Mouse (Mus musculus): ENCODE results near the gene Vamp2. TPM values are rescaled to one million over a fixed set of nuclear protein-coding genes. Genes with fewer than 3 reads are reported as not detected.

Vamp2 gene
- polyA plus RNA-seq, 1 experiment from 2014 or later: 43.0 TPM

GRCm38 (mm10) chr11:69089616-69090290, 1.5 kb downstream of the Vamp2 start:
- no peaks in the 10 kb centered on the region for H3K27me3 ChIP-seq (ENCODE audit: control insufficient read depth, insufficient read depth, low read length)
- H3K9ac ChIP-seq (ENCODE audit: low read length): peak overlapping the region; percentile 100
- H3K4me1 ChIP-seq (replicated peaks; ENCODE audit: control insufficient read depth, insufficient read depth): peaks cover 7% of the 10 kb centered on the region; the same call in 1 of the 2 replicates
- peak overlapping the region; percentile 78 for H3K4me2 ChIP-seq (replicated peaks; ENCODE audit: low read depth)
- no peak for ATAC-seq (ENCODE audit: low FRiP score, low TSS enrichment)
- H3K4me3 ChIP-seq (ENCODE audit: low read depth, low read length): peak overlapping the region; percentile 98
- no peak for DNase-seq (ENCODE audit: low spot score)
- H3K27ac ChIP-seq (replicated peaks): peak overlapping the region; percentile 97
- 75% methylated on average over 12 of the region's 12 CpGs for whole genome bisulfite sequencing
- H3K9me3 ChIP-seq (ENCODE audit: control insufficient read depth, low read length): no peaks in the 10 kb centered on the region
- H3K36me3 ChIP-seq (ENCODE audit: control insufficient read depth, insufficient read depth, low read length): peaks cover 7% of the 10 kb centered on the region; the same call in 1 of the 2 replicates
- TF ChIP-seq CTCF (IDR thresholded peaks at IDR 0.05; ENCODE audit: low read depth) (0 out of 2 replicates have a peak, but pooled peaks have one; percentile 1), EP300 (optimal IDR thresholded peaks at IDR 0.05) (no peak)

- no peak for ATAC-seq (ENCODE audit: low FRiP score, low TSS enrichment)
- Histone ChIP-seq H3K9me3 (ENCODE audit: control insufficient read depth, low read length) (no peaks in the 10 kb centered on the region), H3K36me3 (ENCODE audit: control insufficient read depth, insufficient read depth, low read length) (peaks cover 7% of the 10 kb centered on the region; the same call in 1 of the 2 replicates), H3K4me1 (replicated peaks; ENCODE audit: control insufficient read depth, insufficient read depth) (peaks cover 7% of the 10 kb centered on the region; the same call in 1 of the 2 replicates), H3K27me3 (ENCODE audit: control insufficient read depth, insufficient read depth, low read length) (no peaks in the 10 kb centered on the region), H3K4me2 (replicated peaks; ENCODE audit: low read depth) (peak overlapping the region; percentile 14; the same call in 1 of the 2 replicates), H3K9ac (ENCODE audit: low read length) (no peak overlapping the region), H3K4me3 (ENCODE audit: low read depth, low read length) (no peak overlapping the region), H3K27ac (replicated peaks) (no peak overlapping the region)
- TF ChIP-seq CTCF (IDR thresholded peaks at IDR 0.05; ENCODE audit: low read depth) (no peak), EP300 (optimal IDR thresholded peaks at IDR 0.05) (no peak)
- WGBS: 47% methylated on average over 6 of the region's 6 CpGs
- no peak for DNase-seq (ENCODE audit: low spot score)
These were observed 2.1 kb downstream of the Vamp2 start for GRCm38 (mm10) chr11:69090367-69090766.

GRCm38 (mm10) chr11:69091566-69092385, 3.5 kb downstream of the Vamp2 start:
- DNase-seq (ENCODE audit: low spot score): no peak
- Histone ChIP-seq H3K36me3 (ENCODE audit: control insufficient read depth, insufficient read depth, low read length) (peaks cover 7% of the 10 kb centered on the region; the same call in 1 of the 2 replicates), H3K4me3 (ENCODE audit: low read depth, low read length) (no peak overlapping the region), H3K27me3 (ENCODE audit: control insufficient read depth, insufficient read depth, low read length) (no peaks in the 10 kb centered on the region), H3K9ac (ENCODE audit: low read length) (no peak overlapping the region), H3K4me1 (replicated peaks; ENCODE audit: control insufficient read depth, insufficient read depth) (peaks cover 7% of the 10 kb centered on the region; the same call in 1 of the 2 replicates), H3K27ac (replicated peaks) (0 out of 2 replicates have a peak overlapping the region, but pooled peaks have one; percentile 18), H3K4me2 (replicated peaks; ENCODE audit: low read depth) (no peak overlapping the region), H3K9me3 (ENCODE audit: control insufficient read depth, low read length) (no peaks in the 10 kb centered on the region)
- WGBS: 59% methylated on average over 7 of the region's 7 CpGs
- ATAC-seq (ENCODE audit: low FRiP score, low TSS enrichment): no peak
- TF ChIP-seq CTCF (IDR thresholded peaks at IDR 0.05; ENCODE audit: low read depth) (no peak), EP300 (optimal IDR thresholded peaks at IDR 0.05) (no peak)

- Histone ChIP-seq H3K4me2 (replicated peaks; ENCODE audit: low read depth) (no peak overlapping the region), H3K4me1 (replicated peaks; ENCODE audit: control insufficient read depth, insufficient read depth) (peaks cover 7% of the 10 kb centered on the region; the same call in 1 of the 2 replicates), H3K36me3 (ENCODE audit: control insufficient read depth, insufficient read depth, low read length) (peaks cover 7% of the 10 kb centered on the region; the same call in 1 of the 2 replicates), H3K27me3 (ENCODE audit: control insufficient read depth, insufficient read depth, low read length) (no peaks in the 10 kb centered on the region), H3K27ac (replicated peaks) (peak overlapping the region; percentile 25; the same call in 1 of the 2 replicates), H3K4me3 (ENCODE audit: low read depth, low read length) (no peak overlapping the region), H3K9ac (ENCODE audit: low read length) (no peak overlapping the region), H3K9me3 (ENCODE audit: control insufficient read depth, low read length) (no peaks in the 10 kb centered on the region)
- DNase-seq (ENCODE audit: low spot score) (peak; percentile 92), ATAC-seq (ENCODE audit: low FRiP score, low TSS enrichment) (no peak)
- TF ChIP-seq CTCF (IDR thresholded peaks at IDR 0.05; ENCODE audit: low read depth) (peak; percentile 84), EP300 (optimal IDR thresholded peaks at IDR 0.05) (no peak)
- 4% methylated on average over 3 of the region's 3 CpGs for WGBS
These were observed 4.1 kb downstream of the Vamp2 start for GRCm38 (mm10) chr11:69092386-69092751.

GRCm38 (mm10) chr11:69092871-69093270, 4.6 kb downstream of the Vamp2 start:
- H3K9me3 ChIP-seq (ENCODE audit: control insufficient read depth, low read length): no peaks in the 10 kb centered on the region
- peaks cover 9% of the 10 kb centered on the region for H3K4me1 ChIP-seq (replicated peaks; ENCODE audit: control insufficient read depth, insufficient read depth)
- no peak overlapping the region for H3K4me3 ChIP-seq (ENCODE audit: low read depth, low read length)
- peaks cover 7% of the 10 kb centered on the region; the same call in 1 of the 2 replicates for H3K36me3 ChIP-seq (ENCODE audit: control insufficient read depth, insufficient read depth, low read length)
- no peaks in the 10 kb centered on the region for H3K27me3 ChIP-seq (ENCODE audit: control insufficient read depth, insufficient read depth, low read length)
- TF ChIP-seq CTCF (IDR thresholded peaks at IDR 0.05; ENCODE audit: low read depth): peak; percentile 48
- TF ChIP-seq EP300 (optimal IDR thresholded peaks at IDR 0.05): no peak
- H3K4me2 ChIP-seq (replicated peaks; ENCODE audit: low read depth): no peak overlapping the region
- DNase-seq (ENCODE audit: low spot score) (peak; percentile 31), ATAC-seq (ENCODE audit: low FRiP score, low TSS enrichment) (no peak)
- H3K27ac ChIP-seq (replicated peaks): peak overlapping the region; percentile 25; the same call in 1 of the 2 replicates
- no peak overlapping the region for H3K9ac ChIP-seq (ENCODE audit: low read length)
- WGBS: 76% methylated on average over 4 of the region's 4 CpGs

All from stomach, postnatal 0 days (tissue).